Mouse (Mus musculus): ENCODE data around the gene Il12rb1. TPM values are rescaled to one million over a fixed set of nuclear protein-coding genes. Genes with fewer than 3 reads are reported as not detected.
A peak's percentile ranks its signal among the peaks of the same experiment; 100 is the strongest.

Il12rb1 gene
- polyA plus RNA-seq, 2 experiments: 0.13 TPM; not detected in 1

DNA sequence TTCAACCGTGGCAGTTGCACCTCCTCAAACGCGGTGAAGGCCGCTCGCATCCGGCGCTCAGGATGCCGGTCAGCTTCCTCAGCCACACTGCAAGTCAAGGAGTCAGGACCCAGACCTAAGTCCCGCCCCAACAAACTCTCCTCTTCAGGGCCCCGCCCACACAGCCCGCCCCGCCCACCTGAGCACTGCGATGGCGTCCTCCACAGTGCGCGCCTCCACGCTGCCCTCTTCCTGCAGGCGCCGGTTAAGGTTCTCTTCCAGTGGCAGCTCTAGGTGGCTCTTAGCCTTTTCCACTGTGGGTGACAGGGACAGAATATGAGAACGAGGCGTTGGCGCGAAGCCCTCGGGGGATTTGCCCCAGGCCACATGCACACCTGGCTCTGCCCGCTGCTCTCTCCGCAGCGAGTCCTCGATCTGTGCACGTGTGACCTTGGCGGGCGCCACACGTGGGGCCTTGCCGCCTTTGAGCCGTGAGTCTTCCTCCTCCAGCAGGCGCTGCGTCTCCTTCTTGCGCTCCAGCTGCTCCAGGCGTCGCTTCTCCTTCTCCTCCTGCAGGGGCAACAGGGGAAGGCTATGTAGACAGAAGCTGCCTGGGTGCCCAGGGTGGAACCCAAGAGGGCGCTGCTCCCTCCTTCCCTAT is 60.4 kb downstream of the Il12rb1 start:
- Histone ChIP-seq H3K27me3 (ENCODE audit: control insufficient read depth, insufficient read depth, low read length) (no peaks in the 10 kb centered on the region), H3K9me3 (ENCODE audit: control insufficient read depth, low read length) (no peaks in the 10 kb centered on the region), H3K27ac (replicated peaks; ENCODE audit: low read depth, low read length) (no peak overlapping the region), H3K4me2 (replicated peaks; ENCODE audit: low read depth, low read length, severe bottlenecking) (peak overlapping the region; percentile 42), H3K4me3 (replicated peaks; ENCODE audit: low read length) (peak overlapping the region; percentile 14; the same call in 1 of the 2 replicates), H3K36me3 (ENCODE audit: control insufficient read depth, insufficient read depth, low read length) (no peaks in the 10 kb centered on the region; the same call in 1 of the 2 replicates), H3K9ac (ENCODE audit: low read depth, low read length, severe bottlenecking) (no peak overlapping the region), H3K4me1 (ENCODE audit: control insufficient read depth, insufficient read depth, low read length) (peaks cover 25% of the 10 kb centered on the region)
- 20% methylated on average over 40 of the region's 40 CpGs for WGBS
- DNase-seq (ENCODE audit: low spot score) (peak; percentile 59), ATAC-seq (ENCODE audit: low FRiP score, low read depth) (no peak)
- TF ChIP-seq POLR2A (IDR thresholded peaks at IDR 0.05; ENCODE audit: borderline replicate concordance, extremely low read depth, insufficient read depth, insufficient read length): no peak

DNA sequence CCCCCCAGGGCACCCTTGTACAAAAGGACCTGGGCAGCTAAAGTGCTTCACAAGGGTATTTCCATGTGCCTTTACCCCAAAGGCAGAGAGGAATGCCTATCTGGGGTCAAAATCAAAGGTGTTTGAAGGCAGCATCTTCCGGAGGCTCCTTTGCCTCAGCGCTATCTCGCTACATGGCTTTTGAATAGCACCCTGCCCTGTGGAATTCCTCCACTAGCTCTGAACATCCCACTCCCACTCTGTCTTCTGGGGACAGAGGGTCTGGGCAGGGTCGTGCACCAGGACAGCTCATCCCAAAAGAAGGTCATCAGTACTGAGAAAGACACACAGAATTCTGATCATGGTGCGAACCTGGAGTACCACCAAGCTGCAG is 60.9 kb downstream of the Il12rb1 start:
- Histone ChIP-seq H3K9me3 (ENCODE audit: control insufficient read depth, low read length) (no peaks in the 10 kb centered on the region), H3K4me1 (ENCODE audit: control insufficient read depth, insufficient read depth, low read length) (peaks cover 21% of the 10 kb centered on the region), H3K9ac (ENCODE audit: low read depth, low read length, severe bottlenecking) (no peak overlapping the region), H3K27me3 (ENCODE audit: control insufficient read depth, insufficient read depth, low read length) (no peaks in the 10 kb centered on the region), H3K4me3 (replicated peaks; ENCODE audit: low read length) (no peak overlapping the region; the same call in 1 of the 2 replicates), H3K36me3 (ENCODE audit: control insufficient read depth, insufficient read depth, low read length) (no peaks in the 10 kb centered on the region; the same call in 1 of the 2 replicates), H3K4me2 (replicated peaks; ENCODE audit: low read depth, low read length, severe bottlenecking) (peak overlapping the region; percentile 42; the same call in 1 of the 2 replicates), H3K27ac (replicated peaks; ENCODE audit: low read depth, low read length) (no peak overlapping the region)
- WGBS: 44% methylated on average over 5 of the region's 5 CpGs
- TF ChIP-seq POLR2A (IDR thresholded peaks at IDR 0.05; ENCODE audit: borderline replicate concordance, extremely low read depth, insufficient read depth, insufficient read length): no peak
- DNase-seq (ENCODE audit: low spot score) (no peak), ATAC-seq (ENCODE audit: low FRiP score, low read depth) (no peak)

DNA sequence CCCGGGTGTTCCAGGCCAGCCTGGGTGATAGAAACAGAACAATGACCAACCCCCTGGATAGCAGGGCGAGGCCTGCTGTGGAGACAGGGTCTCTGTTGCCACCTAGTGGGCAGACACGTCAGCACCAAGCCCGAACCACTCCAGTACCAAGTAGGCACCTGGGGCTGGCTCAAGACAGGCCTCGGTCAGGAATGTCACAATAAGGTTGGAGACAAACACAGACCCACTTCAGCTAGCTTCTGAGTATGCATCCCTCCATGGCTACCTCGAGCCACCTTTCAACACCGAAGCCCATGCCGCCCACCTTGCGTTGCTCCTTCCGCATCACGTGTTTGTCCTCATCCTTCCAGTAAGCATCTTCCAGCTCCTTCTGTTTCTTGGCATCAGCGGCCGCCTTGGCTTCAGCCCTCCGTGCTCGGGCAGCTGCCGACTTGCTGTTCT is 61.4 kb downstream of the Il12rb1 start:
- no peak for TF ChIP-seq POLR2A (IDR thresholded peaks at IDR 0.05; ENCODE audit: borderline replicate concordance, extremely low read depth, insufficient read depth, insufficient read length)
- Histone ChIP-seq H3K27me3 (ENCODE audit: control insufficient read depth, insufficient read depth, low read length) (no peaks in the 10 kb centered on the region), H3K36me3 (ENCODE audit: control insufficient read depth, insufficient read depth, low read length) (no peaks in the 10 kb centered on the region; the same call in 1 of the 2 replicates), H3K9ac (ENCODE audit: low read depth, low read length, severe bottlenecking) (no peak overlapping the region), H3K9me3 (ENCODE audit: control insufficient read depth, low read length) (no peaks in the 10 kb centered on the region), H3K4me2 (replicated peaks; ENCODE audit: low read depth, low read length, severe bottlenecking) (no peak overlapping the region), H3K27ac (replicated peaks; ENCODE audit: low read depth, low read length) (no peak overlapping the region), H3K4me1 (ENCODE audit: control insufficient read depth, insufficient read depth, low read length) (peaks cover 17% of the 10 kb centered on the region), H3K4me3 (replicated peaks; ENCODE audit: low read length) (no peak overlapping the region)
- peak; percentile 74 for DNase-seq (ENCODE audit: low spot score)
- WGBS: 50% methylated on average over 16 of the region's 16 CpGs
- ATAC-seq (ENCODE audit: low FRiP score, low read depth): no peak

Small RNA genes within 50 kb of the gene (microRNA-seq; reads per million reads assigned to microRNA genes)
- not detected for gene Mir7240

Other genes with a start within 250 kb of the Il12rb1 start
- gene Isyna1, start 214.1 kb upstream of the Il12rb1 start, polyA plus RNA-seq (2012; rRNA removed): 213 and 279 TPM in 2 replicates
- 94.4 and 103 TPM in 2 replicates for gene Isyna1, start 214.1 kb upstream of the Il12rb1 start, polyA plus RNA-seq (2014; fragmentation: Nextera tagmentation; extraction: Ambion mirVana)
- gene Ssbp4, start 199.6 kb upstream of the Il12rb1 start, polyA plus RNA-seq (2012; rRNA removed): 163 and 236 TPM in 2 replicates
- gene Ssbp4, start 199.6 kb upstream of the Il12rb1 start, polyA plus RNA-seq (2014; fragmentation: Nextera tagmentation; extraction: Ambion mirVana): 151 and 171 TPM in 2 replicates
- 3.5 and 4.5 TPM in 2 replicates for gene Lrrc25, start 192.3 kb upstream of the Il12rb1 start, polyA plus RNA-seq (2012; rRNA removed)
- 2.5 and 3.2 TPM in 2 replicates for gene Lrrc25, start 192.3 kb upstream of the Il12rb1 start, polyA plus RNA-seq (2014; fragmentation: Nextera tagmentation; extraction: Ambion mirVana)
- 0.15 and 0.47 TPM in 2 replicates for gene Gdf15, start 176.0 kb upstream of the Il12rb1 start, polyA plus RNA-seq (2012; rRNA removed)
- gene Gdf15, start 176.0 kb upstream of the Il12rb1 start, polyA plus RNA-seq (2014; fragmentation: Nextera tagmentation; extraction: Ambion mirVana): 0.18 TPM in 1 of 2 replicates, not detected in the other
- gene Pgpep1, start 148.1 kb upstream of the Il12rb1 start, polyA plus RNA-seq (2012; rRNA removed): 47.6 and 59.8 TPM in 2 replicates
- gene Pgpep1, start 148.1 kb upstream of the Il12rb1 start, polyA plus RNA-seq (2014; fragmentation: Nextera tagmentation; extraction: Ambion mirVana): 64.1 and 68.7 TPM in 2 replicates
- 172 and 182 TPM in 2 replicates for gene Lsm4, start 135.2 kb upstream of the Il12rb1 start, polyA plus RNA-seq (2012; rRNA removed)
- 247 and 256 TPM in 2 replicates for gene Lsm4, start 135.2 kb upstream of the Il12rb1 start, polyA plus RNA-seq (2014; fragmentation: Nextera tagmentation; extraction: Ambion mirVana)
- gene Jund, start 109.5 kb upstream of the Il12rb1 start, polyA plus RNA-seq (2012; rRNA removed): 218 and 287 TPM in 2 replicates
- 115 and 119 TPM in 2 replicates for gene Jund, start 109.5 kb upstream of the Il12rb1 start, polyA plus RNA-seq (2014; fragmentation: Nextera tagmentation; extraction: Ambion mirVana)
- gene Iqcn, start 105.0 kb upstream of the Il12rb1 start, polyA plus RNA-seq (2012; rRNA removed): 0.04 and 0.08 TPM in 2 replicates
- gene Iqcn, start 105.0 kb upstream of the Il12rb1 start, polyA plus RNA-seq (2014; fragmentation: Nextera tagmentation; extraction: Ambion mirVana): 0.10 TPM in 1 of 2 replicates, not detected in the other
- gene Gm3336, start 89.9 kb upstream of the Il12rb1 start, polyA plus RNA-seq (2012; rRNA removed): not detected in 2 replicates
- not detected in 2 replicates for gene Gm3336, start 89.9 kb upstream of the Il12rb1 start, polyA plus RNA-seq (2014; fragmentation: Nextera tagmentation; extraction: Ambion mirVana)
- 0.38 TPM in 2 replicates for gene Pde4c, start 84.7 kb upstream of the Il12rb1 start, polyA plus RNA-seq (2012; rRNA removed)
- gene Pde4c, start 84.7 kb upstream of the Il12rb1 start, polyA plus RNA-seq (2014; fragmentation: Nextera tagmentation; extraction: Ambion mirVana): not detected in 2 replicates
- gene Rab3a, start 53.8 kb upstream of the Il12rb1 start, polyA plus RNA-seq (2012; rRNA removed): 27.2 and 36.6 TPM in 2 replicates
- gene Rab3a, start 53.8 kb upstream of the Il12rb1 start, polyA plus RNA-seq (2014; fragmentation: Nextera tagmentation; extraction: Ambion mirVana): 19.8 and 20.1 TPM in 2 replicates
- gene Mpv17l2, start 47.5 kb upstream of the Il12rb1 start, polyA plus RNA-seq (2012; rRNA removed): 27.7 and 41.6 TPM in 2 replicates
- gene Mpv17l2, start 47.5 kb upstream of the Il12rb1 start, polyA plus RNA-seq (2014; fragmentation: Nextera tagmentation; extraction: Ambion mirVana): 36.0 and 40.3 TPM in 2 replicates
- gene Pik3r2, start 31.7 kb upstream of the Il12rb1 start, polyA plus RNA-seq (2012; rRNA removed): 111 and 137 TPM in 2 replicates
- 73.5 and 74.7 TPM in 2 replicates for gene Pik3r2, start 31.7 kb upstream of the Il12rb1 start, polyA plus RNA-seq (2014; fragmentation: Nextera tagmentation; extraction: Ambion mirVana)
- 37.2 and 57.8 TPM in 2 replicates for gene Mast3, start 3.4 kb upstream of the Il12rb1 start, polyA plus RNA-seq (2012; rRNA removed)
- gene Mast3, start 3.4 kb upstream of the Il12rb1 start, polyA plus RNA-seq (2014; fragmentation: Nextera tagmentation; extraction: Ambion mirVana): 14.4 and 16.2 TPM in 2 replicates
- gene Arrdc2, start 31.3 kb downstream of the Il12rb1 start, polyA plus RNA-seq (2012; rRNA removed): 21.5 and 36.9 TPM in 2 replicates
- 6.1 and 8.6 TPM in 2 replicates for gene Arrdc2, start 31.3 kb downstream of the Il12rb1 start, polyA plus RNA-seq (2014; fragmentation: Nextera tagmentation; extraction: Ambion mirVana)
- 9.1 and 11.2 TPM in 2 replicates for gene Kcnn1, start 54.8 kb downstream of the Il12rb1 start, polyA plus RNA-seq (2012; rRNA removed)
- 2.5 and 3.0 TPM in 2 replicates for gene Kcnn1, start 54.8 kb downstream of the Il12rb1 start, polyA plus RNA-seq (2014; fragmentation: Nextera tagmentation; extraction: Ambion mirVana)
- gene Ccdc124, start 65.5 kb downstream of the Il12rb1 start, polyA plus RNA-seq (2012; rRNA removed): 49.2 and 58.9 TPM in 2 replicates
- gene Ccdc124, start 65.5 kb downstream of the Il12rb1 start, polyA plus RNA-seq (2014; fragmentation: Nextera tagmentation; extraction: Ambion mirVana): 96.2 and 97.2 TPM in 2 replicates
- 1.4 and 1.9 TPM in 2 replicates for gene Slc5a5, start 84.3 kb downstream of the Il12rb1 start, polyA plus RNA-seq (2012; rRNA removed)
- 0.19 and 0.83 TPM in 2 replicates for gene Slc5a5, start 84.3 kb downstream of the Il12rb1 start, polyA plus RNA-seq (2014; fragmentation: Nextera tagmentation; extraction: Ambion mirVana)
- gene Rpl18a, start 89.0 kb downstream of the Il12rb1 start, polyA plus RNA-seq (2012; rRNA removed): 5,343 and 6,042 TPM in 2 replicates
- 5,732 and 5,809 TPM in 2 replicates for gene Rpl18a, start 89.0 kb downstream of the Il12rb1 start, polyA plus RNA-seq (2014; fragmentation: Nextera tagmentation; extraction: Ambion mirVana)
- 63.7 and 96.8 TPM in 2 replicates for gene Map1s, start 97.5 kb downstream of the Il12rb1 start, polyA plus RNA-seq (2012; rRNA removed)
- gene Map1s, start 97.5 kb downstream of the Il12rb1 start, polyA plus RNA-seq (2014; fragmentation: Nextera tagmentation; extraction: Ambion mirVana): 45.6 and 47.6 TPM in 2 replicates

All from limb, embryonic 14.5 days (tissue).